Mouse (Mus musculus) heart, adult 2 months (tissue): ENCODE measurements at regions not wholly inside any gene's neighbourhood (a gene's known extent, or its start where the extent isn't known, plus 50 kb on each side); places are given as distances from the start of the nearest gene placed in this dataset.

ENCODE experiments used
- DNase-seq, 2 experiments: peaks; one replicate each; pipeline ENCODE4 v3.0.0; 2021
- H3K27ac ChIP-seq: fragments of 200-600 bp; 2 replicates; pipeline ENCODE4 v1.8.1; 2022
- H3K27me3 ChIP-seq: fragments of 200-500 bp; 2 replicates; pipeline ENCODE4 v1.6.1; 2012; ENCODE audit warnings: mild to moderate bottlenecking, low read length, inconsistent platforms, mixed read lengths; ENCODE audit not compliant: control insufficient read depth, insufficient read depth
- H3K36me3 ChIP-seq: fragments of 200-500 bp; 2 replicates; pipeline ENCODE4 v1.6.1; 2012; ENCODE audit warnings: low read length, inconsistent platforms; ENCODE audit not compliant: control insufficient read depth, insufficient read depth
- H3K4me1 ChIP-seq: fragments of 200-500 bp; 2 replicates; pipeline ENCODE4 v1.6.1; 2011; ENCODE audit warnings: low read length; ENCODE audit not compliant: control insufficient read depth, insufficient read depth
- H3K4me3 ChIP-seq: fragments of 200-600 bp; 2 replicates; pipeline ENCODE4 v1.8.1; 2022
- H3K79me2 ChIP-seq: fragments of 200-500 bp; replicated peaks from 2 replicates; pipeline ENCODE4 v1.6.1; 2012; ENCODE audit warnings: mild to moderate bottlenecking, inconsistent platforms, low read length, moderate library complexity, mixed read lengths; ENCODE audit not compliant: control insufficient read depth, insufficient read depth
- H3K9ac ChIP-seq: fragments of 200-500 bp; 2 replicates; pipeline ENCODE4 v1.6.1; 2012; ENCODE audit warnings: low read depth, mild to moderate bottlenecking, control low read depth, inconsistent platforms, low read length, mixed read lengths
- CTCF ChIP-seq: fragments of 200-600 bp; IDR thresholded peaks from 2 replicates; pipeline ENCODE4 v1.8.1; 2022; ENCODE audit warnings: antibody characterized with exemption, mild to moderate bottlenecking, moderate library complexity
- EP300 ChIP-seq: fragments of 200-500 bp; IDR thresholded peaks from 2 replicates; pipeline ENCODE4 v1.6.1; 2011; ENCODE audit warnings: low read depth, low read length, control low read depth; ENCODE audit not compliant: insufficient read depth
- POLR2A ChIP-seq: fragments of 200-500 bp; IDR thresholded peaks from 2 replicates; pipeline ENCODE4 v1.6.1; 2011; ENCODE audit warnings: mild to moderate bottlenecking, low read depth, low read length, control low read depth; ENCODE audit not compliant: insufficient read depth
- WGBS: fragments of 180-500 bp; shearing (Covaris S2); methylation state at CpG from one replicate; pipeline ENCODE4 v1.1.7; 2018; 5-methylcytosine and 5-hydroxymethylcytosine counted together
- intact Hi-C: fragments of 180-260 bp; cut with DNase I; formaldehyde crosslinking; loops from one replicate; pipeline ENCODE4 v1.15.1; 2025

DNA sequence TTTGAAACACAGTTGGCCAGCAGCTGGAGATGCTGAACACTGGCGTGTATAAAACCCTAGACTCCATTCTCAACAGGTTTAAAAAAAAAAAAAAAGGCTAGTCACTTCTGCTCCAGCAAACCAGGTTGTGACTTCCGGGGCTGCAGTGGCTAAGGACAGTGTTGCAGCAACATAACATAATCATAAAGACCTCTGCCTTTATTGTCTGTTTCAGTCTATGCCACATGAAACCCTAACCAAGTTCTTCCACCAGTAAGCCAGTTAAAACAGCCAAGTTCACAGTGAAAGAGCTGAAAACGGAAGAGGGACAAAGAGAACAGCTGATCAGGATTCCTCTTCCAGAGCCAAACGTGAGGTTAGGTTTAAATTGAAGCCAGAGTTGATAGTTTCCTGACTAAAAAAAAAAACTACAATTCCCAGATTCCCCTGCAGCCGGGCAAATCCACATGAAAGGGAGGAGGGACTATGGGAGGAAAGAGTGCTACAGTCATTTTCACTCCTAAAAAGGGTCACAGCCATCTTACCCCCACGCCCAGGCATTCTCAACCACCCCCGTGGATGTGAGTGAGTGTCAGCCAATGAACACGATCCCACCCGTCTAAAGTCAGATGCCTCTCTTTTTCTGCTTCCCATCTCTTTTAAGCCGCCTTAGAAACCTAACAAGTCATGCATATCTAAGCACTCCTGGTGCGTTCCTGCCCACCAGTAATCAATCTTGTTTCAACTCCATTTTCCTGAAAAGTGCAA, 69.8 kb upstream of the Serbp1 start:
- Histone ChIP-seq H3K4me1 (peaks cover 4% of the 10 kb centered on the region), H3K79me2 (no peaks in the 10 kb centered on the region), H3K4me3 (peak overlapping the region; percentile 43), H3K27me3 (no peaks in the 10 kb centered on the region), H3K36me3 (no peaks in the 10 kb centered on the region), H3K9ac (peak overlapping the region; percentile 33), H3K27ac (peak overlapping the region; percentile 64)
- TF ChIP-seq CTCF (no peak), POLR2A (0 out of 2 replicates have a peak, but pooled peaks have one; percentile 48)
- WGBS, result 12% methylated on average over 11 of the region's 11 CpGs
- intact Hi-C loops, result loop anchor here (2.0 to 10.0 kb wide), 3 partner anchors 99 to 633 kb away; partner anchors contain the start of gene Mad2l1
- DNase-seq, result peak; percentile 36 to 62

GRCm38 (mm10) chr6:67165091-67165490, 72.9 kb upstream of the Serbp1 start:
- Histone ChIP-seq H3K36me3 (no peaks in the 10 kb centered on the region), H3K79me2 (no peaks in the 10 kb centered on the region), H3K27me3 (no peaks in the 10 kb centered on the region), H3K4me3 (no peak overlapping the region), H3K4me1 (peaks cover 2% of the 10 kb centered on the region), H3K9ac (no peak overlapping the region), H3K27ac (no peak overlapping the region)
- intact Hi-C loops, result loop anchor here (5.0 to 10.0 kb wide), 2 partner anchors 273 to 630 kb away; partner anchors contain the start of gene Mad2l1
- TF ChIP-seq POLR2A (no peak), EP300 (no peak), CTCF (no peak)
- WGBS, result 88% methylated on average over 6 of the region's 6 CpGs
- DNase-seq, result no peak

DNA sequence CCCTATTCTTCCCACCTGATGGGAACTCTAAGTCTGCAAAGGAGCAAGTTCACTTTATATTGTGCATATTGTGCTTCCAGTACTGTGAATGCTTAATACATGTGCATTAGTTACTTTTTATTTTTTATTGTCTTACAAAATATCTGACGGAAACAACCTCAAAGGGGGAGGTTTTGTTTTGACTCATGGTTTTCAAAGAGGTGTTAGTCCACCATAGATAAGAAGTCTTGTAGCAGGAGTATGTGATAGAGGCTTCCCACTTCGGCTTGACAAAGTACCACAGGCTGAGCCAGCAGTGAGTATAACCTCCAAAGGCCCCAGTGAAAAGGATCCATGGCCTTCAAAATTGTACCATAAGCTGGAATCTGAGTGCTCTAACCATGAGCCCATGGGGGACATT, 74.0 kb upstream of the Serbp1 start:
- Histone ChIP-seq H3K27ac (no peak overlapping the region), H3K79me2 (no peaks in the 10 kb centered on the region), H3K4me3 (no peak overlapping the region), H3K27me3 (no peaks in the 10 kb centered on the region), H3K4me1 (no peaks in the 10 kb centered on the region), H3K36me3 (no peaks in the 10 kb centered on the region), H3K9ac (no peak overlapping the region)
- DNase-seq, result no peak
- intact Hi-C loops, result loop anchor here (10.0 kb wide), 1 partner anchor 629 kb away; the partner anchor contains the start of gene Mad2l1
- TF ChIP-seq POLR2A (no peak), CTCF (no peak), EP300 (no peak)
- WGBS, result 63% methylated on average over 2 of the region's 2 CpGs

GRCm38 (mm10) chr6:67162814-67163213, 75.2 kb upstream of the Serbp1 start:
- H3K27ac ChIP-seq, result no peak overlapping the region
- H3K4me3 ChIP-seq, result no peak overlapping the region
- no peak for DNase-seq
- TF ChIP-seq EP300, result no peak
- TF ChIP-seq POLR2A, result no peak
- TF ChIP-seq CTCF, result no peak
- WGBS, result 57% methylated on average over 3 of the region's 3 CpGs
- H3K27me3 ChIP-seq, result no peaks in the 10 kb centered on the region
- intact Hi-C loops, result loop anchor here (10.0 kb wide), 1 partner anchor 628 kb away; the partner anchor contains the start of gene Mad2l1
- no peaks in the 10 kb centered on the region for H3K79me2 ChIP-seq
- no peak overlapping the region for H3K9ac ChIP-seq
- no peaks in the 10 kb centered on the region for H3K36me3 ChIP-seq
- H3K4me1 ChIP-seq, result peaks cover 2% of the 10 kb centered on the region

GRCm38 (mm10) chr6:67161610-67162009, 76.4 kb upstream of the Serbp1 start:
- no peak overlapping the region for H3K27ac ChIP-seq
- no peaks in the 10 kb centered on the region for H3K27me3 ChIP-seq
- H3K4me1 ChIP-seq, result peaks cover 2% of the 10 kb centered on the region
- no peak overlapping the region for H3K9ac ChIP-seq
- H3K36me3 ChIP-seq, result no peaks in the 10 kb centered on the region
- intact Hi-C loops, result loop anchor here (10.0 kb wide), 1 partner anchor 627 kb away; the partner anchor contains the start of gene Mad2l1
- WGBS, result 53% methylated on average over 7 of the region's 7 CpGs
- no peaks in the 10 kb centered on the region for H3K79me2 ChIP-seq
- TF ChIP-seq EP300 (no peak), POLR2A (no peak), CTCF (no peak)
- H3K4me3 ChIP-seq, result no peak overlapping the region
- DNase-seq, result no peak

DNA sequence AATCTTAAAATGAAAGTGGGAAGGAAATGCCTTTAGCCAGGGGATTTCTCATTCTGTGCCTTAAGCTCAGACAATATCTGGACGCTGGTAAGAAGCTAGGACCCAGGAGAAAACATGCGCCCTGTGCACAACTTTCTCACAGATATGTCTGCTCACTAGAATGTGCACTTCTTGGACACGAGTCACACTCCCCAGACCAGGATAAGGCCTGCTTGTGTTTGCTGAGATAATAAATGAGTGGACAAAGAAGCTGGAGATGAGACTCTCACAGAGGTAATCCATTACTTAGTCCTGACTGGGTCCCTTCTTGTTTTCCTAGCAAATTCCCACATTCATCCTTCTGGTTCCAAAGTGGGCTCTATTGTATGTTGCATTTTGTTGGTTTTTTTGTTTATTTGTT, 77.4 kb upstream of the Serbp1 start:
- H3K27ac ChIP-seq, result no peak overlapping the region
- no peak for DNase-seq
- H3K79me2 ChIP-seq, result no peaks in the 10 kb centered on the region
- H3K27me3 ChIP-seq, result no peaks in the 10 kb centered on the region
- H3K36me3 ChIP-seq, result no peaks in the 10 kb centered on the region
- no peak overlapping the region for H3K4me3 ChIP-seq
- H3K4me1 ChIP-seq, result peaks cover 2% of the 10 kb centered on the region
- intact Hi-C loops, result loop anchor here (10.0 kb wide), 1 partner anchor 626 kb away; the partner anchor contains the start of gene Mad2l1
- WGBS, result 66% methylated on average over 3 of the region's 3 CpGs
- no peak for TF ChIP-seq POLR2A
- no peak for TF ChIP-seq EP300
- no peak for TF ChIP-seq CTCF
- no peak overlapping the region for H3K9ac ChIP-seq
